16 mouse cellular contexts compared by ENCODE assay signal in genomic region chr4:32217593-32217992, GRCm38 (mm10). TPM values are rescaled to one million over a fixed set of nuclear protein-coding genes. Genes with fewer than 3 reads are reported as not detected.
DNase-seq lines count a peak whose midpoint lies in the region; ATAC-seq lines count a peak whose summit lies in the region.
"Had no signal": no experiment of that assay in that cellular context is flagged by ENCODE, and none has a peak within 500 bp of the region (broad histone marks: within the 10 kb centered on the region; RNA-seq: fewer than 3 reads in every experiment).

No protein-coding gene starts in this region.

- DNase-seq in layer of hippocampus, adult 11-12 months (ENCODE audit: low spot score): peak; percentile 73
- peak; percentile 51 to 63 for DNase-seq in left cerebral cortex, adult 9 months (ENCODE audit: low spot score in 2 of 2)
- peak; percentile 67 for DNase-seq in telencephalon, adult 2 months (ENCODE audit: low read depth, low spot score)
- no peak for DNase-seq in lung, adult 18-20 months
- no peak for DNase-seq in midbrain, embryonic 14.5 days
- no peak for DNase-seq in Muller cell, postnatal 12 days (ENCODE audit: inconsistent ontology term)
- DNase-seq: adrenal gland, adult 2 months; B cell, adult 2 months; embryo, embryonic 11 days; kidney, adult 8-10 months; thymus, postnatal 36 days had no signal

- H3K4me1 ChIP-seq in hindbrain, embryonic 16.5 days (ENCODE audit: control insufficient read depth, insufficient read depth, low read depth, low read length): no peaks in the 10 kb centered on the region; the same call in 1 of the 2 replicates
- H3K4me1 ChIP-seq in hindbrain, embryonic 12.5 days: peaks cover 5% of the 10 kb centered on the region; the same call in 1 of the 2 replicates
- H3K4me1 ChIP-seq in midbrain, embryonic 14.5 days (ENCODE audit: control insufficient read depth, insufficient read depth, low read length): 0 out of 2 replicates have a peak, but pooled peaks cover 2% of the 10 kb centered on the region

- ATAC-seq in hindbrain, embryonic 16.5 days: peak; percentile 30; the same call in 1 of the 2 replicates
- ATAC-seq in hindbrain, embryonic 12.5 days (ENCODE audit: low FRiP score): no peak
- no peak for ATAC-seq in midbrain, embryonic 14.5 days (ENCODE audit: low FRiP score, low TSS enrichment)

- no peaks in the 10 kb centered on the region for H3K36me3 ChIP-seq in hindbrain, embryonic 16.5 days (ENCODE audit: control insufficient read depth, insufficient read depth, low read length)
- no peaks in the 10 kb centered on the region for H3K36me3 ChIP-seq in hindbrain, embryonic 12.5 days
- H3K36me3 ChIP-seq in midbrain, embryonic 14.5 days (ENCODE audit: control insufficient read depth, insufficient read depth, low read length): no peaks in the 10 kb centered on the region

- no peak overlapping the region for H3K4me2 ChIP-seq in hindbrain, embryonic 16.5 days (ENCODE audit: low read length)
- H3K4me2 ChIP-seq in hindbrain, embryonic 12.5 days (replicated peaks): no peak overlapping the region
- H3K4me2 ChIP-seq in midbrain, embryonic 14.5 days (ENCODE audit: low read length): no peak overlapping the region

- no peaks in the 10 kb centered on the region for H3K9me3 ChIP-seq in hindbrain, embryonic 16.5 days (ENCODE audit: control insufficient read depth, low read length)
- H3K9me3 ChIP-seq in hindbrain, embryonic 12.5 days (replicated peaks): no peaks in the 10 kb centered on the region
- no peaks in the 10 kb centered on the region for H3K9me3 ChIP-seq in midbrain, embryonic 14.5 days (ENCODE audit: control insufficient read depth, low read length)
- H3K9me3 ChIP-seq: megakaryocyte, embryonic 14.5 days had no signal

- no peak overlapping the region for H3K27ac ChIP-seq in hindbrain, embryonic 16.5 days (ENCODE audit: low read depth, low read length)
- H3K27ac ChIP-seq in hindbrain, embryonic 12.5 days: no peak overlapping the region
- no peak overlapping the region for H3K27ac ChIP-seq in midbrain, embryonic 14.5 days (replicated peaks; ENCODE audit: low read depth, low read length)
- H3K27ac ChIP-seq: liver, embryonic 14.5 days had no signal

- 89% methylated on average over 12 of the region's 12 CpGs for WGBS in hindbrain, embryonic 16.5 days
- WGBS in hindbrain, embryonic 12.5 days: 94% methylated on average over 12 of the region's 12 CpGs
- WGBS in midbrain, embryonic 14.5 days: 96% methylated on average over 12 of the region's 12 CpGs

- no peak overlapping the region for H3K4me3 ChIP-seq in hindbrain, embryonic 16.5 days (ENCODE audit: low read length)
- no peak overlapping the region for H3K4me3 ChIP-seq in hindbrain, embryonic 12.5 days
- no peak overlapping the region for H3K4me3 ChIP-seq in midbrain, embryonic 14.5 days (replicated peaks; ENCODE audit: low read depth, low read length)
- H3K4me3 ChIP-seq: erythroblast, embryonic 14.5 days; megakaryocyte, embryonic 14.5 days had no signal

- no peaks in the 10 kb centered on the region for H3K27me3 ChIP-seq in hindbrain, embryonic 16.5 days (replicated peaks; ENCODE audit: control insufficient read depth, insufficient read depth, low read length)
- H3K27me3 ChIP-seq in hindbrain, embryonic 12.5 days: no peaks in the 10 kb centered on the region
- no peaks in the 10 kb centered on the region for H3K27me3 ChIP-seq in midbrain, embryonic 14.5 days (ENCODE audit: control insufficient read depth, insufficient read depth, low read length)

- no peak overlapping the region for H3K9ac ChIP-seq in hindbrain, embryonic 16.5 days (ENCODE audit: low read depth, low read length)
- no peak overlapping the region for H3K9ac ChIP-seq in hindbrain, embryonic 12.5 days
- no peak overlapping the region for H3K9ac ChIP-seq in midbrain, embryonic 14.5 days (replicated peaks; ENCODE audit: low read length)
- H3K9ac ChIP-seq: liver, embryonic 14.5 days had no signal

RNA-seq across cellular contexts. Expression of gene Bach2, which starts 21.0 kb away (rescaled TPM):
- polyA plus RNA-seq in hindbrain, embryonic 16.5 days (2015; fragmentation: Nextera tagmentation; extraction: Ambion mirVana): 19.1 and 20.4 TPM in 2 replicates
- polyA plus RNA-seq in hindbrain, embryonic 12.5 days (2016; fragmentation: Nextera tagmentation; extraction: Ambion mirVana): 25.4 and 27.3 TPM in 2 replicates
- 26.3 and 27.0 TPM in 2 replicates for polyA plus RNA-seq in midbrain, embryonic 14.5 days (2014; fragmentation: Nextera tagmentation; extraction: Ambion mirVana)

Comparison
In these comparisons a context has a peak if more than half of its experiments do, and no peak if none do; other contexts are left out.
1. DNase-seq: peak in layer of hippocampus, adult 11-12 months (single experiment), left cerebral cortex, adult 9 months (2 of 2) and telencephalon, adult 2 months (single experiment); none in lung, adult 18-20 months (0 of 2), midbrain, embryonic 14.5 days (single experiment) and Muller cell, postnatal 12 days (single experiment).